Mouse (Mus musculus): ENCODE results near the gene Tmed1. TPM values are rescaled to one million over a fixed set of nuclear protein-coding genes. Genes with fewer than 3 reads are reported as not detected.
A peak's percentile ranks its signal among the peaks of the same experiment; 100 is the strongest.
"Not testable (repeated sequence)": the region's sequence is repeated elsewhere in the genome, so short reads cannot be mapped to it uniquely, and the experiment has no call there.

Tmed1 gene
- polyA plus RNA-seq, 1 experiment from 2014 or later: 40.7 TPM

- no peak overlapping the region for H3K4me3 ChIP-seq (ENCODE audit: low read depth, low read length)
- no peak for DNase-seq (ENCODE audit: low spot score)
- H3K4me1 ChIP-seq (replicated peaks; ENCODE audit: control insufficient read depth, insufficient read depth): no peaks in the 10 kb centered on the region
- TF ChIP-seq EP300 (optimal IDR thresholded peaks at IDR 0.05) (no peak), CTCF (IDR thresholded peaks at IDR 0.05; ENCODE audit: low read depth) (no peak)
- no peaks in the 10 kb centered on the region for H3K36me3 ChIP-seq (ENCODE audit: control insufficient read depth, insufficient read depth, low read length)
- H3K4me2 ChIP-seq (replicated peaks; ENCODE audit: low read depth): no peak overlapping the region
- H3K9ac ChIP-seq (ENCODE audit: low read length): no peak overlapping the region
- ATAC-seq (ENCODE audit: low FRiP score, low TSS enrichment): no peak
- no peak overlapping the region for H3K27ac ChIP-seq (replicated peaks)
- no peaks in the 10 kb centered on the region for H3K27me3 ChIP-seq (ENCODE audit: control insufficient read depth, insufficient read depth, low read length)
- 68% methylated on average over 7 of the region's 7 CpGs for WGBS
- H3K9me3 ChIP-seq (ENCODE audit: control insufficient read depth, low read length): no peaks in the 10 kb centered on the region
Observed at GRCm38 (mm10) chr9:21525142-21525936, 15.3 kb upstream of the Tmed1 start.

DNA sequence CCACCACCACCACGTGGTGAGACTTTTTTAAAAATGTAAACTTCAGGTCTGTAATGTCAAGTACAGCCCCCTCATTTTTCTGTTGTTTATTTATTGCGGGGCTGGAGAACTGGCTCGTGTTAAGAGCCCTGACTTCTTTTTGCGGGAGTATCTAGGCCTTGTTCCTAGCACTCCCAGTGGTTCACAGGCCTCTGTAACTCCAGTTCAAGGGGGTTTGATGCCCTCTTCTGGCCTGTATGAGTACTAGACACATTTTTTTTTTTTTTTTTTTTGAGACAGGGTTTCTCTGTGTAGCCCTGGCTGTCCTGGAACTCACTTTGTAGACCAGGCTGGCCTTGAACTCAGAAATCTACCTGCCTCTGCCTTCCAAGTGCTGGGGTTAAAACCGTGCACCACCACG is 8.6 kb upstream of the Tmed1 start:
- H3K4me2 ChIP-seq (replicated peaks; ENCODE audit: low read depth); H3K36me3 ChIP-seq (ENCODE audit: control insufficient read depth, insufficient read depth, low read length); H3K4me3 ChIP-seq (ENCODE audit: low read depth, low read length); H3K9me3 ChIP-seq (ENCODE audit: control insufficient read depth, low read length); H3K27ac ChIP-seq (replicated peaks); DNase-seq (ENCODE audit: low spot score); H3K27me3 ChIP-seq (ENCODE audit: control insufficient read depth, insufficient read depth, low read length); ATAC-seq (ENCODE audit: low FRiP score, low TSS enrichment); H3K9ac ChIP-seq (ENCODE audit: low read length); H3K4me1 ChIP-seq (replicated peaks; ENCODE audit: control insufficient read depth, insufficient read depth): not testable (repeated sequence)
- 80% methylated on average over 6 of the region's 6 CpGs for WGBS
- TF ChIP-seq CTCF (IDR thresholded peaks at IDR 0.05; ENCODE audit: low read depth): peak; percentile 18; the same call in 1 of the 2 replicates

DNA sequence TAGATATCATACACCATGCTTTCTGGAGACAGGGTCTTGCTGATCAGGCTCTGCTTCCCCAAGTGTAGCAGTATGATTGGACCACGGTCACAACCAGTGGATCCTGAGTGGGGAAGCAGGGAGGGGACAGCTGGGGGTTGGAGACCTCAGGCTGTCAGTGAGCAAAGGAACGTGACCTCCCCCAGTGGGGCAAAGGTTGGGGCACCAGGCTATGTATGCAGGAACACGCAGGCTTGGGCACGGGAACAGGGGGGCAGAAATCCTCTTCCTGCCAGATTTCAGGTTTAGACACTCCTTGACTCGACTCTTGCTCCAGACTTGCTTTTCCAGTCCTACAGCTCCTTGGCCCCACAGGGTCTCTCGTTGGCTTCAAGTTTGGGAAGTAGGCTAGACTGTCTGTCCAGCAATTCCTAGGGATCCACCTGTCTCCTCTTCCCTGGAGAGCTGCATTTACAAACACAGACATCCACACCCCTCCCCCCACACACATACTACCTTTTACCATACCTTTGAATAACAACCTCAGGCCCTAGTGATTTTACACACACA is 8.0 kb upstream of the Tmed1 start:
- Histone ChIP-seq H3K4me2 (replicated peaks; ENCODE audit: low read depth) (no peak overlapping the region), H3K4me3 (ENCODE audit: low read depth, low read length) (no peak overlapping the region), H3K9me3 (ENCODE audit: control insufficient read depth, low read length) (no peaks in the 10 kb centered on the region), H3K9ac (ENCODE audit: low read length) (no peak overlapping the region), H3K4me1 (replicated peaks; ENCODE audit: control insufficient read depth, insufficient read depth) (no peaks in the 10 kb centered on the region), H3K36me3 (ENCODE audit: control insufficient read depth, insufficient read depth, low read length) (no peaks in the 10 kb centered on the region), H3K27me3 (ENCODE audit: control insufficient read depth, insufficient read depth, low read length) (no peaks in the 10 kb centered on the region), H3K27ac (replicated peaks) (peak overlapping the region; percentile 3; the same call in 1 of the 2 replicates)
- 60% methylated on average over 6 of the region's 6 CpGs for WGBS
- TF ChIP-seq CTCF (IDR thresholded peaks at IDR 0.05; ENCODE audit: low read depth): no peak
- TF ChIP-seq EP300 (optimal IDR thresholded peaks at IDR 0.05): no peak
- ATAC-seq (ENCODE audit: low FRiP score, low TSS enrichment) (no peak), DNase-seq (ENCODE audit: low spot score) (no peak)

GRCm38 (mm10) chr9:21513466-21513865 is 3.4 kb upstream of the Tmed1 start:
- Histone ChIP-seq H3K4me3 (ENCODE audit: low read depth, low read length) (no peak overlapping the region), H3K9me3 (ENCODE audit: control insufficient read depth, low read length) (no peaks in the 10 kb centered on the region), H3K4me1 (replicated peaks; ENCODE audit: control insufficient read depth, insufficient read depth) (0 out of 2 replicates have a peak, but pooled peaks cover 3% of the 10 kb centered on the region), H3K36me3 (ENCODE audit: control insufficient read depth, insufficient read depth, low read length) (peaks cover under 1% of the 10 kb centered on the region; the same call in 1 of the 2 replicates), H3K27me3 (ENCODE audit: control insufficient read depth, insufficient read depth, low read length) (no peaks in the 10 kb centered on the region), H3K4me2 (replicated peaks; ENCODE audit: low read depth) (no peak overlapping the region), H3K9ac (ENCODE audit: low read length) (no peak overlapping the region), H3K27ac (replicated peaks) (no peak overlapping the region)
- TF ChIP-seq EP300 (optimal IDR thresholded peaks at IDR 0.05) (no peak), CTCF (IDR thresholded peaks at IDR 0.05; ENCODE audit: low read depth) (no peak)
- WGBS: 100% methylated on average over 4 of the region's 4 CpGs
- DNase-seq (ENCODE audit: low spot score) (no peak), ATAC-seq (ENCODE audit: low FRiP score, low TSS enrichment) (no peak)

DNA sequence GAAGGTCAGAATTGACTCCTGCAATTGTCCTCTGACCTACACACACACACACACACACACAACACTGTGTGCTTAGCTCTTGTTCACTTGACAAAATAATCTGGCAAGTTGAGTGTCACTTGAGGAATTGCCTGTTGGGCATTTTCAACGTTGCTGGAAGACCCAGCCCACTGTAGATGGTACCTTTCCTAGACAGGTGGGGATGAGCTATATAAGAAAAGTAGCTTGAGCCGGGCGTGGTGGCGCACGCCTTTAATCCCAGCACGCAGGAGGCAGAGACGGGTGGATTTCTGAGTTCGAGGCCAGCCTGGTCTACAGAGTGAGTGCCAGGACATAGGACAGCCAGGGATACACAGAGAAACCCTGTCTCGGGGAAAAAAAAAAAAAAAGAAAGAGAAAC is 1.0 kb upstream of the Tmed1 start:
- Histone ChIP-seq H3K9me3 (ENCODE audit: control insufficient read depth, low read length) (no peaks in the 10 kb centered on the region), H3K4me2 (replicated peaks; ENCODE audit: low read depth) (peak overlapping the region; percentile 60), H3K27me3 (ENCODE audit: control insufficient read depth, insufficient read depth, low read length) (no peaks in the 10 kb centered on the region), H3K9ac (ENCODE audit: low read length) (0 out of 2 replicates have a peak overlapping the region, but pooled peaks have one; percentile 38), H3K36me3 (ENCODE audit: control insufficient read depth, insufficient read depth, low read length) (peaks cover 14% of the 10 kb centered on the region; the same call in 1 of the 2 replicates), H3K27ac (replicated peaks) (peak overlapping the region; percentile 91; the same call in 1 of the 2 replicates), H3K4me3 (ENCODE audit: low read depth, low read length) (no peak overlapping the region), H3K4me1 (replicated peaks; ENCODE audit: control insufficient read depth, insufficient read depth) (0 out of 2 replicates have a peak, but pooled peaks cover 3% of the 10 kb centered on the region)
- DNase-seq (ENCODE audit: low spot score): no peak
- 72% methylated on average over 9 of the region's 9 CpGs for WGBS
- TF ChIP-seq EP300 (optimal IDR thresholded peaks at IDR 0.05) (no peak), CTCF (IDR thresholded peaks at IDR 0.05; ENCODE audit: low read depth) (no peak)
- no peak for ATAC-seq (ENCODE audit: low FRiP score, low TSS enrichment)

DNA sequence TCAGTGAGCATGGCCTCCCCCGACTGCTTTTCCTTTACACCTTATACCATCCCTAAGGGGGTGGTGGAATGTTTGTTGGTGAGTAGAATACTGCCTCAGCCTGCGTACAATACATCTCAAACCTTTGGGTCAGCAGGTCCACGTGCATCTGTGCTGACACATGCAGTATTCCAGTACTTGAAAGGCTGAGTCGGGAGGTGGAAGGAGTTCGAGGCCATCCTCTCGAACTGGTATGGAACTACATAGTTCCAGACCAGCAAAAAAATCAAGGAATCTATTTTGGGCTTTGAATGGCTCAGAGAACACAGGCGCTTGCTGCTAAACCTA is 600 bp upstream of the Tmed1 start:
- ATAC-seq (ENCODE audit: low FRiP score, low TSS enrichment): no peak
- 0 out of 2 replicates have a peak, but pooled peaks cover 3% of the 10 kb centered on the region for H3K4me1 ChIP-seq (replicated peaks; ENCODE audit: control insufficient read depth, insufficient read depth)
- WGBS: 2% methylated on average over 7 of the region's 7 CpGs
- peaks cover 14% of the 10 kb centered on the region; the same call in 1 of the 2 replicates for H3K36me3 ChIP-seq (ENCODE audit: control insufficient read depth, insufficient read depth, low read length)
- H3K4me3 ChIP-seq (ENCODE audit: low read depth, low read length): peak overlapping the region; percentile 67
- no peaks in the 10 kb centered on the region for H3K27me3 ChIP-seq (ENCODE audit: control insufficient read depth, insufficient read depth, low read length)
- H3K27ac ChIP-seq (replicated peaks): peak overlapping the region; percentile 91
- TF ChIP-seq CTCF (IDR thresholded peaks at IDR 0.05; ENCODE audit: low read depth): no peak
- TF ChIP-seq EP300 (optimal IDR thresholded peaks at IDR 0.05): no peak
- H3K9me3 ChIP-seq (ENCODE audit: control insufficient read depth, low read length): no peaks in the 10 kb centered on the region
- peak overlapping the region; percentile 38; the same call in 1 of the 2 replicates for H3K9ac ChIP-seq (ENCODE audit: low read length)
- peak overlapping the region; percentile 60 for H3K4me2 ChIP-seq (replicated peaks; ENCODE audit: low read depth)
- no peak for DNase-seq (ENCODE audit: low spot score)
